Mouse (Mus musculus) CD8-positive naive resting alpha-beta T cell, adult 2 months (primary cell): ENCODE data around the gene Eral1.

ENCODE experiments used
- DNase-seq, 2 experiments: peaks; one replicate each; pipeline ENCODE4 v3.0.0; 2022; ENCODE audit warnings: low read depth in 2 of 2, low spot score in 2 of 2

Eral1 gene

DNA sequence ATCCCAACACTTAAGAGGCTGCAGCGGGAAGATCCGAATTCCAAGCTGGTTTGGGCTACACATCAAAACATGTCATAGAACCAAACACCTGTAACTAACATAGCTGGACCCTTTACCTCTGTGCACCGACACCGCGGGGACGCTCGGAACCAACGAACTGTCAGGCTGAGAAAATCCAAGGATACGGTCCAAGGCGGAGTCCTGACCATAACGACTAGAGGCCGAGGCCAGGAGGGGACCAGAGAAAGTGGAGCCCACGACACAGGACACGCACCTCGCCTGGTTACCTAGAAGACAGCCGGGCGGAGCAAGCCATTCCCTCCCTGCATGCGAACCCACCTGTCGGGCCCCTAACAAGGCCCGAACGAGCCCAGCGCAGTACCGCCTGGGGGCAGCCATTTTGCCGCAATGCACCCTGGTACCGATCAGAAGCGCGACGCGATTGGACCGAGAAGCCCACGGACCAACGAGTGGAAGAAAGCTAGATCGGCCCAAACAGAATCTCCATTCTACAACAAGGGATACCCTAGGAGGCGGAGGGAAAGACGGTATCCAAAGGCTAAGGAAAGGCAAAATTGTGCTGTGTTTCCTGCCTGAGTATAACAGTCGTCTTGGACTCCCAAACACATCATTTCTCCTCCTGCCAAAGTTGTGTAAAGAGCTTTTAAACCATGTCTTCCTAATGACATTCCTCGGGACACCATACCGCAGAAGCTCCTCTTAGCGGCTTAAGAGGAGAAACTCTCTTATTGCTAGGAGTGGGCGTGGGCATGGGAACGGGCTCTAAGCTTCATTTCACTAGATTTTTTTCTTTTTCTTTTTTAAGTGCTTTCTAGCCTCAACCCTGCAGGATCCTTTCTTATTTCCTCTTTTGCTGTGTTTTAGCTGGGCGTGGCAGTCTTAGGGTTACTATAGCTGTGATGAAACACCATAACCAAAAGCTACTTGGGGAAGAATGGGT is at the start of gene Eral1:
TSS of gene Eral1 (minus strand) at position 423 of the 961 bp plus-strand sequence.
- peak; percentile 51 to 73 for DNase-seq

DNA sequence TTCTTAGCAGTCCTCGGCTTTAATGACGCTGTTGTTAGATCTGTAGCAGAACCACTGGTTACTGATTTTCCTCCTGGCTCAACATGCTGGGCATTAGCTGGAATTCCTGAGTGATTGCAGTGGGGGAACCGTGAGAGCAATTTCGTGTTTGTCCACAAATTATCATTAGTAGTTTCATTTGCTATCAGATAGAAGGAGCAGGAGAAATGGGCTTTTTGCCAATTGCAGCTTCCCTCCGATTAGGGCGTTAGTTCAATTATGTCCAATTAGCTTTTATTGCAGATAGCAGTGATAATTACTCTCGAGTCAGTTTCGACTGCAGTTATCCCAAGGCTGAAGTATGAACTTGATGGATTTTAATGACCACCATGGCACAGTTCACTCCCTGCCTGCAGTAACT is 49.3 kb upstream of the Eral1 start:
- DNase-seq = no peak

DNA sequence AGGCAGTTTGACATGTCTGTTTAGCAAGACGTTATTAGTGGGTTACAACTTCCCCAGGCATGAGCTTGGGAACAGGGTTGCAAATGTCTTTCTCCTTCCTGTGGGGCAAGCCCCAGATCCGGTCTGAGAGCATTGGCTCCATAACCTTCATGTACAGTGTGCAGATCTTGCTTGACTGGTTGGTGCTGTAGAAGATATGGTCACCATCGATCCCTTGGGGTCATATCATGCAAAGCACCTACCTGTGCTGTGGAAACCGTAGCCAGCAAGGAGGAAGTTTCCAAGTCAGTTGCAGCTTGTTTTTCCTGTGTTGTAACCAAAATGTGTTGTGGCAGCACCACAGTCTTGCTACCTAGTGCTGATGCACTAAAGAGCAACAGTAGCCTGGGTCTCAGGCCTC is 46.6 kb upstream of the Eral1 start:
- DNase-seq = no peak

DNA sequence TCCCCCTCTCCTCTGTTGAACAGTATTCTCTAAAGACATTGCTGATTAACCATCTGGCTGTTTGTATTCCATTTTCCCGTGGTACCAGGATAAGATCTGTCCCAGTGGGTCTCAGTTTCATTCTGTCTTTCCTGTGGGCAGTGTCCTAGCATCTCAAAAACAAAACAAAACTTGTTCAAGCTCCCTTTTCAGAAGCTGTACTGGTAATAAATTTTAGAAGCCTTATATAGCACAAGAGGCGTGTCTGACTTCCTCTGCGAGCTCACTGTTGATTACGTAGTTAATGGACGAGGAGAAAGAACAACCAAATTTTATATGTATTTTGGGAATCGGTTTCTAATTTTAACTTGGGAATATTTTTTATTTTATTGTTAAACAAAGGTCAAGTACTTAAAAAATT is 45.5 kb upstream of the Eral1 start:
- no peak for DNase-seq

DNA sequence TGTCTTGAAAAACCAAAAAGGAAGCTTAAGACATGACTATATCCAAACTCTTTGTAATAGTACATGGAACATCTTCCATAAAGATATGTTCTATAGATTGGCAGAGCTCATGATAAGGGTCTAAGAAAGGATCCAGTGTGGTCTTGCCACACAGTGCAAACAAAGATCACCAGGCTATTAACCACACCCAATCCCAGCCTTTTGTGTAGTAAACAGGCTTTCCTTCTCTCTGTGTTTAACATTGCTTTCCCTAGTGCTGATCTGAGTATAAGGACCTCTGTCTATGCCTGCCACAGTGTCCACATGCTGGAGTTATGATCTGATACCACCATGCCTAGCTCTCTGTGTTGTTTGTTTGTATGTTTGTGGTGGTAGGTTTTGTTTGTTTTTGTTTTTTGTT is 43.6 kb upstream of the Eral1 start:
- no peak for DNase-seq

DNA sequence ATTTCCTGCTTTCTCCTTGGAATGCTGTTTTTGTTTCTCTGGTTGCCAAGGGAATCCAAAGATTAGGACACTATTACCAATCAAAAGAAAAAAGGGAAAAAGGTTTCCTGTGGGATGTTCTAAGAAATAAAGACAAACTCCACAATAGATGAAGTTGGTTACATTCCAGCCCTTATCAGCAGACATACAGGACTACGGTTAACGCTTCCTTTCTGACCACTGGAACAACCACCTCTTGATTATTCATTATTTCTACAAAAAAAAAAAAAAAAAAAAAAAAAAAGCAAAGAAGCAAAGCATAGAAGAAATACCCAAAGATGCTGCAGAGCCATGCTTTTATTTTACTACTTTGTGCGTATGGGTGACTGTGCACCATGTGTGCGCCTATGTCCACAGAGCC is 42.6 kb upstream of the Eral1 start:
- no peak for DNase-seq

DNA sequence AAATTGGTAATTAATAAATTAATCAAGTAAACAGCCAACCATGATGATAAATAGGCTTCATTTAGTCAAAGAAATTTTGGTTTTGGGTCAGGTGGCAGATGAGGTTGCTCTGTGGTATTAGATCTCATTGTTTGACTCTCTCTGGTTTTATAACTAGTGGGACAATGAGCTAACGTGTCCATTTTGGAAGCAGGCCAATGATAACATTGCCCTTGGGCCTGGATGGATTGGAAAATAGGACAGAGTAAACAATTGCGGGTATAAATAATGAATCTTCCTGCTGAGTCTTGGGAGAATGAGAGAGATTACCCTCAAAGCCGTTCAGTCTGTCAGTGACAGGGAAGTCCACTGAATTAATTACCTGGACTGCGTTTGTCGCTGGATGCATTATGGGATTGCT is 41.0 kb upstream of the Eral1 start:
- DNase-seq = no peak

DNA sequence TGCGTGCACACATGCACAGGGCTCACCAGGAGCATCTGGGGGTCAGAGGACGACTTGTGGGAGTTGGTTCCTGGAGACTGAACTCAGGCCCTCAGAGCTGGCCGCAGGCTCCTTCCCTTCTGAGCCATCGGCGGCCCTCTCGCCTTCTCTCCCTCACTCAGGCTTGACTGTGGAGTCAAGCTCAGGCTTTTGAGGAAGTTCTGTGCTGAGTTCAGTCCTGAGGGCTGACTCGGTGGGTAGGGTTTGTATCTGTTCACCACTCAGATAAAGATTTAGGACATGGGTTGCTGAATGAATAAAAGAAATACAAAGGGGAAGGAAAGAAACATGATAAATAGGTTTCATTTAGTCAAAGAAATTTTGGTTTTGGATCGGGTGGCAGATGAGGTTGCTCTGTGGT is 39.7 kb upstream of the Eral1 start:
- DNase-seq = no peak

DNA sequence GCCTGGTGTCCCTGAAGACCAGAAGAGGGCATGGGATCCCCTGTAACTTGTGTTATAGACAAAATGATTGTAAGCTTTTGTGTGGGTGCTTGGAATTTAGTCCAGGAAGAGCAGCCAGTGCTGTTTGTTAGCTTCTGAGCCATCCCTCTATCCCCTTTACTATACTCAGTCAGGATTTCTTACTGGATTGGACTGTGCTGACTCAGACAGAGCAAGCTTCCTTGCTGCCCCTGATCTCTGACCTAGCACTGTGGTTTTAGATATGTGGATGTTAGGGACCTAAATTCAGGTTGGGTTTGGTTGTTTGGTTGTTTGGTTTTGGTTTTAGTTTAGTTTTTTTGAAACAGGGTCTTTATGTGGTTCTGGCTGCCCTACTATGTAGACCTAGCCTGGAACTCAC is 38.3 kb upstream of the Eral1 start:
- no peak for DNase-seq

DNA sequence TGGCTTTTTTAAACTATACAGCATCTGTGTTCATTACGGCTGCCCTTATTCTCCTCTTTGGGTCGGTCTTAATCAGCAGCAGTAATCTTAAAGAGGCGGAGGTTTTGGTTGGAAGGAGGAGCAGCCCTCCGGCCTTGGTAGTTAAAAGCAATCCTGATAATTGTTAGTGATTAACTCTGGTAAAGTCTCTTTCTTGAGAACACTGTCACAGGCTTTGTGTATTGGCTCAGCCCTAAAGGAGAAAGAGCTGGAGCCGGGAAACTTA is 35.9 kb upstream of the Eral1 start:
- DNase-seq = no peak

DNA sequence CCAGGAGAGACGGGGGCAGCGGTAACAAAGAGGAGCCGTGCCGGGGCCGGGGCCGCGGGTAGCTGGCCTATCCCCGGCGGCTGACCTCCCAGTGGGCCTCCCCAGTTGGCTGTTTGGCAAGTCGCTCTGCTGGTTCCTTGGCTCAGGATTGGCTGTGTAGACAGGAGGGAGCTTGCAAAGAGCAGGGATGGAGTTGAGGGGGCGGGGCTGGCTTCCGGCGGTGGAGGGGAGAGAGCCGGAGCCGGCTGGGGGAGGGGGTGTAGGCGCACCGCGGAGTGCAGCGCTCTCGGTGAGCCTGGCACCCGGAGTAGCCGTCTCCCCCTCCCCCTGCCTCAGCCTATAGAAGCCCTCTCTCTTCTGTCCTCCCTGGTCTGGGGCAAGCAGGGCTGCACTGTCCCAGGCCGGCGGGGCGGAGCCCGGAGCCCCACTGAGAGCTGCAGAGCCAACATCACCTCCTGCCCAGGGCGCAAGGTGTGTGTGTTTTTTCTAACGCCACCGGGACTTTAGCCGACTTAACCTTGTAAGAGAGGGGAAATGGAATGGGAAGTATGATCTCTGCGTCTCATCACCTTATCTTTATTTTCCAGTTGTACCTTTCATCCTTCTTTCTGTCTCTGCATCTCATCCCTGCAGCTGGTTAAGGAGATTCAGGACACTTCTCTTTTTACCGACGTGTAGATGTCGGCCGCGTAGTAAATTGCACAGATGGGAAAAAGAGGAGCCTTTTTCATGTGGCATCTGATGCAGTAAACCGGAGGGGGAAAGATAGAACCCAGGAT is 35.4 kb upstream of the Eral1 start:
- peak; percentile 6 to 39 for DNase-seq

DNA sequence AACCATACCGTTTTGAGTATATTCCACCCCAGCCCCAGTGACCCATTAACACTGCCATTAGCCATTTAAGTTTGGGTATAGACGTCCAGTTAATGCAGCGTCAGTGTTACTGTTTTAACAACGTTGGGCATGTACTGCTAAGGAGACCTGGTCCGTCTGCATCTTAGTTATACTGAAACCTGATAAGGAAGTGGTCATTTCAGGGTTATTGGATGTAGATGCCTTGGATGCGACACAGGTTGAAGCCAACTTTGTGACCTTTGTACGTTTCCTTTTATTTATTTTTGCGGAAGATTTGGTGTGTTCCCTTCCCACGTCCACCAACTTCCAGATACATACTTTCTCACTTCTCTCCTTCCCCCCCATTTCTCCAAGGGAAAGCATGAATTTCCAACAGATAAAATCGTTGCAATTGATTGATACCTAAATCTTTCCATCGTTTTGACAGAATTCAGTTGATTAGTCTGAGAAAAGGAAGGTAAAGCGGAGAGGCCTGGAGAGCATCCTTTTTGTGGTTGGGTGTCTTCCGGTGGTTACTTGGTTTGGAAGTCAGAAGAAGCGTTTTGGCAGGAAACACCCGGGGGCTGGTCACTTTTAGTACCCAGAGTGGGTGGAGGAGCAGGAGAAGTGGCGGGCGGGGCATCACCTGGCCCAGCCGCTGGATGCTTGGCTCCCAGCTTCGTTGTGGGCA is 34.6 kb upstream of the Eral1 start:
- no peak for DNase-seq

DNA sequence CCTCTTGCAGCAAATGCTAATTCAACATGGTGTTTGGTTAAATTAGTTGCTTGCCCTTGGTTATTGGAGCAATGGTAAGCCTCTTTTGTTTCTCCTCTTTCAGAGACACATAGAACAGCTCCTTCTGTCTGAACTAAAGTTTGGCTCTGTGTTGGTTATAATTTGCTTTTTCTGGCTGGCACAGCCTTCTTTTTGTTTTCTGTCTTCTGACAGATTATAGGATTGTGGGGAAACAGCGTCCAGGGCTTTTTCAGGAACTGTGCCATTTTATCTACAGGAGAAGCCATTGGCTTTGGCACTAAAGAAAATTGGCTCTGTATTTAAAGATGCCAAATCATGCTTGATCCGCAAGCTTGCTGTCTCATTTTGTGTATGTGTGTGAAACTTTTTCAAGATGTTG is 33.4 kb upstream of the Eral1 start:
- DNase-seq = no peak

DNA sequence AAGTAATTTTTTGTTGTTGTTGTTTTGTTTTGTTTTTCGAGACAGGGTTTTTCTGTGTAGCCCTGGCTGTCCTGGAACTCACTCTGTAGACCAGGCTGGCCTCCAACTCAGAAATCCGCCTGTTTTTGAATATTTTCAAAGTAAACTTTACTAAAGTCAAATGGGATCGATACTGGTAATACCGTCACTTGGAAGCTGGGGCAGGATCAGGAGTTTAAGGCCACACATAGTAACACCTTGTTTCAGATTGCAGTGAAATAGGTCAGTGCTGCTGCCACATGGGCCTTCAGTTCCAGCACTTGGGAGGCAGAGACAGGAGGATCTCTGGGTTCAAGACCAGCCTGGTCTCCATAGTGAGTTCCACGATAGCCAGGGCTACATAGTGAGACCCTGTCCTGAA is 24.3 kb upstream of the Eral1 start:
- DNase-seq = no peak

DNA sequence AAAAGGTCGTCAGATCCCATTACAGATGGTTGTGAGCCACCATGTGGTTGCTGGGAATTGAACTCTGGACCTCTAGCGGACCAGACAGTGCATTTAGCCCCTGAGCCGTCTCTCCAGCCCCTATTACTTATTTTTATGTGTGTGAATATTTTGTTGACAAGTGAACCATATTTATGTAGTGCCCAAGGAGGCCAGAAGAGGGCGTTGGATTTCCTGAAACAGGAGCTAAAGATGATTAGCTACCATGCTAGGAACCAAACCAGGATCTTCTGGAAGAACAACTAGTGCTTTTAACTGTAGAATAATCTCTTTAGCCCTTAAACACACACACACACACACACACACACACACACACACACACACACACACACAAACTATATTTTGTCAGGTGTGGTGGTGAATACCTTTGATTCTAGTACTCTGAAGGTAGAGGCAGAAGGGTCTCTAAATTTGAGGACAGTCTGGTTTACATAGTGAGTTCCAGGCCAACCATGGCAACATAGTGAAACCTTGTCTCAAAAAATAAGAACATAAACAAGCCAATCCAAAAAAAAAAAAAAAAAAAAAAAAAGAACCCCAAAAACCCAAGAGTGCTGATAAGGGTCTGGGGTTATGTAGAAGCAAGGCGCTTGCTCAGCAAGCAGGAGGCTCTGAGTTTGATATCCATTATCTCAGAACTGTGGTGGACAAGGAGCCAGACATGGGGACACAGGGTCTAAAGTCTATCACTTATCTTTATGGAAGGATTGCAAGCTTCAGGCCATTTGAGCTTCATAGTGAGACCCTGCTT is 23.0 kb upstream of the Eral1 start:
- peak in 1 of 2 experiments; percentile 15 for DNase-seq

DNA sequence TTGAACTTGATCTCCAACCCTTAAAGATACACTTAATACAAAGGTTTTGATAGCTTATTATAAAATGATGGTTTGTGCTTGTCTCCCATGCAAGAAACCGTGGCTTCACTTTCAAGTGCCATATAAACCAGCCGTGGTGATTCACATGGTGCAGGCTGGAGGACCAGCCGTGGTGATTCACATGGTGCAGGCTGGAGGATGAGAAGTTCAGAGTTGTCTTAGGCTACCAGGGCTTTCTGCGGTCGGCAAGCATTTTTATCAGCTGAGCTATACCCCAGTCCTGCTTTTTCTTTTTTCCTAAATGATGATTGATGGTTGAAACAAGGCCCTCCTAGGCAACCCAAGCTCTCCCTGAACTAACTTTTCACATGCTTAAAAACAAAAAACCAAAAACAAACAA is 22.0 kb upstream of the Eral1 start:
- DNase-seq = no peak

DNA sequence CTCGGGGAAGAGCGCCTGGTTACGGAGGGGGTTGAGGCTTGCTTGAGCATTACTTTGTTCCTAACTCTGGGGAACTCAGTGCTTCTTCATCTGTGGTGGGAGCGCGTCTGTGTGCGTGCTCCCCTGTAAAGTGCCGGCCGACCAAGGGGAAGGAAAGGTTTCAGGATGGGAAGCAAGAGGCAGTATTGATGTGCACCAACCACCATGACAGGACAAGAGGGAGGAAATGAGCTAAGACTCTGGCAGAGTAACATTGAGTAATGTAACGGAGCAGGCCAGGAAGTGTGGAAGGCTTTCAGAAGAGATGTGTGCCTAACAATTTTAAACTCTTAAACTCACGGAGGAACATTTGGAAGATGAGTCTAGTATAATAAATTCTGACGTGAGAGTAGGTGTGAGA is 20.6 kb upstream of the Eral1 start:
- DNase-seq = no peak

DNA sequence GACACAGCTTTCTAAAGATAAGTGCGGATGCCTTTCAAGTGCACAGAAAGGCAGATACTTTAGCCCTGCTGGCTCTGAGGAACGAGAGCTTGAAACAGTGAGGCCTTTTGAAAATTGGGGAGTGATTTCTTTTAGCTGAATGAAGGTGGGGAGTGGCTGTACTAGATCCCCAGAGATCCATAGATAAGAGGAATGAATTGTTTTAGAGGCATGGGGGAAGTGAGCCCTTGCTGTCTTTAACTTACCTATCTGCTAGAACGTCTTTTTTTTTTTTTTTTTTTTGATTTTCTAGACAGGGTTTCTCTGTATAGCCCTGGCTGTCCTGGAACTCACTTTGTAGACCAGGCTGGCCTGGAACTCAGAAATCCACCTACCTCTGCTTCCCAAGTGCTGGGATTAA is 16.9 kb upstream of the Eral1 start:
- no peak for DNase-seq

DNA sequence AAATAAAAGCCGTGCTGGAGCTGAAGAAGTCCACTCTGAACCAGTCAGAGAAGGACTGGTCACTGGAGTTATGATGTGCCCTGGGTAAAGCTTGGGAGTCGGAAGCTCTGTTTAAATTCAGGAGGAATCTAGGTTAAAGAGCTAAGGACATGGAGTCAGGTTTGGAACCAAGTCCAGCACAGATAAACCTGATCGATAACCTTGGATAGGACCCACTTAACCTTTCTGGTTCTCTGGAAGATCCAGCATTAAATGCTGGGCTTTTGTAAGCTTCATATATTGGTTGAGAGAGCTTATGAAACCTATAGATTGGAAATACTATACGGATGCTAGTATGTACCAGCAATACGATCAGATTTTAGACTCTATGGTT is 14.9 kb upstream of the Eral1 start:
- no peak for DNase-seq

DNA sequence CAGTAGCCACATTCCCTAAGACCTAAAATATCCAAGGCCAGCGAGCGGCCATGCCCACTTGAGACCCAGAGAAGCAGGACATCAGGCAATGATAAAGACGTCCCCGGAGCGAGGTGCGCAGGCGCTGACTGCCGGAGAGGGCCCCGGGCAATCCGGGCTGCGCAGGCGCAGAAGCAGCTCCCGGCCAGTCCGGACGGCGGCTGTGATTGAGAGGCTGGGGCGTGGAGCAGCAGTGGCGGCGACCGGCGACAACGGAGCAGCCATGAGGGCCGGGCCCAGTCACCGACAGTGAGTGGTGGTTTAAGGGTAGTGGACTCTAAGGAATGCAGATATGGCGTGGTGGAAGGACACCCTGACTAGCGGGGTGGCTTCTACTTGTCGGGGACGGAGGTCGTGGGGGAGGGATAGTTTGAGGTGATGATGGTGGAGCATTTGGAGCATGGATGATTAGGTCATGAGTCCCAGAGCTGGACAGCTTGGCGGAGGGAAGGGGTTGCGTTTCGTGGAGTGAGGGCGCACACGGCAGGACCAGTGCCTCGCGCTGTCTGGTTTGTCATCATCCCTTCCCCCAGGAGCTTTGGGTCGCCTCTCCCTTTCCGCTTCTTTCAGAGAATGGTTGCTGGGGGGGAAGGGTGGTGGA is 14.4 kb upstream of the Eral1 start, which contains the start of gene Fam222b:
TSS of gene Fam222b (plus strand) at position 157 of the 640 bp plus-strand sequence.
- peak; percentile 78 to 84 for DNase-seq

DNA sequence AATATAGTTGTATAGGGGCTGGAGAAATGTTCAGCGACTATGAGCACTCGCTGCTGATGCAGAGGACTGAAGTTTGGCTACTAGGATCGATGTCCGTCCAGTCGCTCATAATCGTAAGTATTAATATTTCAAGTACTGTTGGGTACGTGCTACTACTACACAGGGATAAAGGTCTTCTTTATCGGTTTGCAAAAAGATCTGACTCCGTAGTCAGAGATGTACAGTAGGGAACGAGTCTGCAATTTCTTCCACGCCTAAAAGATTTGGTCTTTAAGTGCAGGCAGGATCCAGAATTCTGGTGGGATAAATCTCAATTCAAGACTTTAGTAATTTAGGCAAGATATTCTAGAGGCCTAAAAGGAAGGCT is 13.9 kb upstream of the Eral1 start:
- DNase-seq = no peak
